Mouse (Mus musculus) lung, embryonic 14.5 days (tissue): ENCODE results near the gene Ccdc60. TPM values are rescaled to one million over a fixed set of nuclear protein-coding genes. Genes with fewer than 3 reads are reported as not detected.

ENCODE experiments used
- ATAC-seq: fragments of 200-750 bp; cut with Nextera tagmentation; 2 replicates; pipeline ENCODE4 v1.8.0; 2017; ENCODE audit warnings: mild to moderate bottlenecking, moderate TSS enrichment, moderate library complexity; ENCODE audit not compliant: insufficient read depth
- DNase-seq: peaks from one replicate; pipeline ENCODE4 v3.0.0-alpha.2; 2015
- H3K27ac ChIP-seq: fragments of 300-500 bp; sonication (generic); 2 replicates; pipeline ENCODE4 v1.5.1; 2014; ENCODE audit warnings: low read depth, mild to moderate bottlenecking, moderate library complexity
- H3K27me3 ChIP-seq: fragments of 300-500 bp; sonication (generic); 2 replicates; pipeline ENCODE4 v1.6.1; 2014; ENCODE audit warnings: low read length, control low read depth; ENCODE audit not compliant: insufficient read depth
- H3K36me3 ChIP-seq: fragments of 300-500 bp; sonication (generic); 2 replicates; pipeline ENCODE4 v1.6.1; 2014; ENCODE audit warnings: control low read depth; ENCODE audit not compliant: insufficient read depth
- H3K4me1 ChIP-seq: fragments of 300-500 bp; sonication (generic); 2 replicates; pipeline ENCODE4 v1.6.1; 2014; ENCODE audit warnings: antibody characterized with exemption, control low read depth; ENCODE audit not compliant: insufficient read depth
- H3K4me2 ChIP-seq: fragments of 300-500 bp; sonication (generic); 2 replicates; pipeline ENCODE4 v1.6.1; 2014; ENCODE audit warnings: mild to moderate bottlenecking
- H3K4me3 ChIP-seq: fragments of 300-500 bp; sonication (generic); 2 replicates; pipeline ENCODE4 v1.5.1; 2014; ENCODE audit warnings: low read depth, low read length
- H3K9ac ChIP-seq: fragments of 300-500 bp; sonication (generic); 2 replicates; pipeline ENCODE4 v1.6.1; 2014
- H3K9me3 ChIP-seq: fragments of 300-500 bp; sonication (generic); 2 replicates; pipeline ENCODE4 v1.6.1; 2016; ENCODE audit warnings: low read depth, low read length, control low read depth
- CTCF ChIP-seq: IDR thresholded peaks from 2 replicates; pipeline ENCODE4 v1.5.1; 2016; ENCODE audit warnings: antibody characterized with exemption, low read depth
- WGBS: fragments of 180-500 bp; shearing (Covaris S2); extraction: QIAGEN DNeasy Blood & Tissue Kit; methylation state at CpG from one replicate; pipeline ENCODE4 v1.1.7; 2014; 5-methylcytosine and 5-hydroxymethylcytosine counted together
- polyA plus RNA-seq: library from polyadenylated mRNA; unstranded; fragments of >200 nt; fragmentation: Nextera tagmentation; extraction: Ambion mirVana; gene quantifications from 2 replicates; pipeline ENCODE4 v1.2.1, GENCODE M21; 2014

Ccdc60 gene
- polyA plus RNA-seq, 1 experiment from 2014 or later, result 1.0 TPM

- ATAC-seq (no peak), DNase-seq (no peak)
- whole genome bisulfite sequencing, result 48% methylated on average over 10 of the region's 10 CpGs
- Histone ChIP-seq H3K9me3 (no peaks in the 10 kb centered on the region), H3K27ac (no peak overlapping the region), H3K4me3 (no peak overlapping the region), H3K36me3 (no peaks in the 10 kb centered on the region), H3K9ac (no peak overlapping the region), H3K27me3 (no peaks in the 10 kb centered on the region), H3K4me1 (peaks cover 12% of the 10 kb centered on the region), H3K4me2 (peak overlapping the region; percentile 56; the same call in 1 of the 2 replicates)
- no peak for TF ChIP-seq CTCF
These were observed 602 bp downstream of the Ccdc60 start for GRCm38 (mm10) chr5:116288183-116288582.

GRCm38 (mm10) chr5:116285532-116286176, 3.1 kb downstream of the Ccdc60 start:
- ATAC-seq, result no peak
- H3K27me3 ChIP-seq, result no peaks in the 10 kb centered on the region
- no peak for TF ChIP-seq CTCF
- H3K4me3 ChIP-seq, result no peak overlapping the region
- no peaks in the 10 kb centered on the region for H3K36me3 ChIP-seq
- H3K4me2 ChIP-seq, result no peak overlapping the region
- no peak overlapping the region for H3K27ac ChIP-seq
- no peaks in the 10 kb centered on the region for H3K9me3 ChIP-seq
- H3K9ac ChIP-seq, result no peak overlapping the region
- no peak for DNase-seq
- peaks cover 12% of the 10 kb centered on the region for H3K4me1 ChIP-seq
- WGBS, result 38% methylated on average over 15 of the region's 15 CpGs

- peak; percentile 27 for TF ChIP-seq CTCF
- Histone ChIP-seq H3K27ac (no peak overlapping the region), H3K9me3 (no peaks in the 10 kb centered on the region), H3K4me3 (no peak overlapping the region), H3K4me2 (no peak overlapping the region), H3K4me1 (no peaks in the 10 kb centered on the region), H3K27me3 (no peaks in the 10 kb centered on the region), H3K9ac (no peak overlapping the region), H3K36me3 (no peaks in the 10 kb centered on the region)
- DNase-seq, result no peak
- no peak for ATAC-seq
These were observed 8.3 kb downstream of the Ccdc60 start for GRCm38 (mm10) chr5:116280518-116280917.

- H3K27ac ChIP-seq, result no peak overlapping the region
- H3K4me3 ChIP-seq, result no peak overlapping the region
- H3K27me3 ChIP-seq, result no peaks in the 10 kb centered on the region
- H3K4me1 ChIP-seq, result peaks cover 6% of the 10 kb centered on the region; the same call in 1 of the 2 replicates
- H3K36me3 ChIP-seq, result no peaks in the 10 kb centered on the region
- H3K9ac ChIP-seq, result no peak overlapping the region
- H3K9me3 ChIP-seq, result no peaks in the 10 kb centered on the region
- no peak for ATAC-seq
- no peak for DNase-seq
- no peak for TF ChIP-seq CTCF
- no peak overlapping the region for H3K4me2 ChIP-seq
- 88% methylated on average over 17 of the region's 17 CpGs for WGBS
These were observed 10.3 kb downstream of the Ccdc60 start for GRCm38 (mm10) chr5:116278436-116278918.

- TF ChIP-seq CTCF, result no peak
- Histone ChIP-seq H3K36me3 (no peaks in the 10 kb centered on the region), H3K9ac (no peak overlapping the region), H3K4me1 (peaks cover 6% of the 10 kb centered on the region; the same call in 1 of the 2 replicates), H3K9me3 (no peaks in the 10 kb centered on the region), H3K4me2 (no peak overlapping the region), H3K4me3 (no peak overlapping the region), H3K27me3 (no peaks in the 10 kb centered on the region), H3K27ac (no peak overlapping the region)
- DNase-seq, result no peak
- no peak for ATAC-seq
- 95% methylated on average over 4 of the region's 4 CpGs for WGBS
These were observed 10.8 kb downstream of the Ccdc60 start for GRCm38 (mm10) chr5:116277951-116278350.

GRCm38 (mm10) chr5:116274818-116275217, 14.0 kb downstream of the Ccdc60 start:
- 40% methylated on average over 2 of the region's 2 CpGs for WGBS
- no peak overlapping the region for H3K4me3 ChIP-seq
- TF ChIP-seq CTCF, result no peak
- no peaks in the 10 kb centered on the region for H3K9me3 ChIP-seq
- H3K4me2 ChIP-seq, result no peak overlapping the region
- H3K36me3 ChIP-seq, result no peaks in the 10 kb centered on the region
- no peak overlapping the region for H3K9ac ChIP-seq
- H3K27ac ChIP-seq, result no peak overlapping the region
- ATAC-seq (no peak), DNase-seq (no peak)
- peaks cover 6% of the 10 kb centered on the region; the same call in 1 of the 2 replicates for H3K4me1 ChIP-seq
- H3K27me3 ChIP-seq, result no peaks in the 10 kb centered on the region

- H3K9me3 ChIP-seq, result no peaks in the 10 kb centered on the region
- H3K27me3 ChIP-seq, result no peaks in the 10 kb centered on the region
- peaks cover 6% of the 10 kb centered on the region; the same call in 1 of the 2 replicates for H3K4me1 ChIP-seq
- no peaks in the 10 kb centered on the region for H3K36me3 ChIP-seq
- DNase-seq (no peak), ATAC-seq (no peak)
- no peak for TF ChIP-seq CTCF
- H3K4me2 ChIP-seq, result no peak overlapping the region
- no peak overlapping the region for H3K9ac ChIP-seq
- no peak overlapping the region for H3K27ac ChIP-seq
- H3K4me3 ChIP-seq, result no peak overlapping the region
- 46% methylated on average over 5 of the region's 5 CpGs for WGBS
These were observed 14.4 kb downstream of the Ccdc60 start for GRCm38 (mm10) chr5:116274365-116274764.
